Mouse (Mus musculus): Measurements from ENCODE around the gene Epha4. TPM values are rescaled to one million over a fixed set of nuclear protein-coding genes. Genes with fewer than 3 reads are reported as not detected.
A peak's percentile ranks its signal among the peaks of the same experiment; 100 is the strongest.

Gene Epha4
- total and polyA plus RNA-seq, 3 experiments, result 3.9 to 26.0 (median 13.0) TPM

- in situ Hi-C loops (cut with MboI; ENCODE audit: low pct_ligation_motif_present, low pct_unique_long_range_greater_than_20kb, low sequenced_read_pairs) (no loop called here), dilution Hi-C loops (cut with MboI; ENCODE audit: extremely low pct_ligation_motif_present, extremely low pct_unique_long_range_greater_than_20kb, low sequenced_read_pairs) (no loop called here)
- Histone ChIP-seq H3K36me3 (replicated peaks in 1 of 2; ENCODE audit: control insufficient read depth in 1 of 2, insufficient read depth in 1 of 2, low read length in 1 of 2) (peaks cover 5% of the 10 kb centered on the region in 2 experiments), H3K9me3 (replicated peaks; ENCODE audit: low read length) (peaks cover 3% of the 10 kb centered on the region), H3K9ac (ENCODE audit: insufficient read depth, low read depth) (no peak overlapping the region), H3K4me3 (replicated peaks in 1 of 3; ENCODE audit: low read depth in 2 of 3, low read length in 2 of 3, poor library complexity in 1 of 3) (no peak overlapping the region), H3K4me1 (ENCODE audit: control insufficient read depth in 1 of 2, insufficient read depth in 2 of 2) (peaks cover 7 to 53% of the 10 kb centered on the region in 2 experiments), H3K79me2 (replicated peaks; ENCODE audit: control insufficient read depth, extremely low read depth, insufficient read depth, poor library complexity, severe bottlenecking) (no peaks in the 10 kb centered on the region), H3K27me3 (replicated peaks) (no peaks in the 10 kb centered on the region), H3K4me2 (ENCODE audit: insufficient read depth, low read depth, poor library complexity, severe bottlenecking) (peak overlapping the region; percentile 7; the same call in 1 of the 2 replicates), H3K27ac (ENCODE audit: insufficient read depth, low read depth) (peak overlapping the region; percentile 65; the same call in 1 of the 2 replicates)
- DNase-seq (ENCODE audit: extremely low read depth), result peak; percentile 91
- TF ChIP-seq NRF1 (IDR thresholded peaks at IDR 0.05; ENCODE audit: low read depth, low read length), result no peak
- TF ChIP-seq E2F4 (IDR thresholded peaks at IDR 0.05; ENCODE audit: insufficient replicate concordance, low read depth, low read length), result no peak
- TF ChIP-seq ZKSCAN1 (IDR thresholded peaks at IDR 0.05; ENCODE audit: borderline replicate concordance, low read depth, low read length), result no peak
- peak; percentile 89 for TF ChIP-seq IRF4 (IDR thresholded peaks at IDR 0.05; ENCODE audit: low read depth, low read length)
- no peak for TF ChIP-seq USF2 (conservative IDR thresholded peaks at IDR 0.05; ENCODE audit: low read depth, low read length)
- TF ChIP-seq MAX (IDR thresholded peaks at IDR 0.05; ENCODE audit: low read length), result no peak
- no peak for TF ChIP-seq MXI1 (IDR thresholded peaks at IDR 0.05; ENCODE audit: low read depth, low read length)
- TF ChIP-seq JUN (IDR thresholded peaks at IDR 0.05; ENCODE audit: insufficient read depth, low read depth, low read length), result peak; percentile 63; the same call in 1 of the 2 replicates
- peak; percentile 75 for TF ChIP-seq CHD2 (IDR thresholded peaks at IDR 0.05; ENCODE audit: low read length)
- no peak for TF ChIP-seq NELFE (IDR thresholded peaks at IDR 0.05; ENCODE audit: low read depth, low read length)
- TF ChIP-seq MYC (IDR thresholded peaks at IDR 0.05; ENCODE audit: low read depth, low read length), result no peak
- TF ChIP-seq BHLHE40 (IDR thresholded peaks at IDR 0.05; ENCODE audit: low read depth, low read length), result peak; percentile 33
- TF ChIP-seq ETS1 (conservative IDR thresholded peaks at IDR 0.05; ENCODE audit: low read depth, low read length), result peak; percentile 79
- 0 out of 2 replicates have a peak, but pooled peaks have one; percentile 54 for TF ChIP-seq POLR2AphosphoS2 (IDR thresholded peaks at IDR 0.05; ENCODE audit: low read depth, low read length)
- TF ChIP-seq RCOR1 (conservative IDR thresholded peaks at IDR 0.05; ENCODE audit: low read depth, low read length), result 0 out of 2 replicates have a peak, but pooled peaks have one; percentile 74
- peak; percentile 85 for TF ChIP-seq EP300 (IDR thresholded peaks at IDR 0.05; ENCODE audit: low read length)
- peak; percentile 70; the same call in 1 of the 2 replicates for TF ChIP-seq MAFK (IDR thresholded peaks at IDR 0.05; ENCODE audit: insufficient replicate concordance, low read length)
- peak; percentile 78 for TF ChIP-seq MEF2A (IDR thresholded peaks at IDR 0.05; ENCODE audit: borderline replicate concordance, low read depth, low read length)
- peak; percentile 29; the same call in 1 of the 2 replicates for TF ChIP-seq ZNF384 (IDR thresholded peaks at IDR 0.05; ENCODE audit: low read depth, low read length)
- TF ChIP-seq ELF1 (IDR thresholded peaks at IDR 0.05; ENCODE audit: low read depth, low read length), result peak; percentile 20; the same call in 1 of the 2 replicates
- TF ChIP-seq RAD21 (IDR thresholded peaks at IDR 0.05; ENCODE audit: low read depth, low read length), result no peak
- TF ChIP-seq TCF12 (IDR thresholded peaks at IDR 0.05; ENCODE audit: low read depth, low read length), result peak; percentile 59
- TF ChIP-seq JUND (conservative IDR thresholded peaks at IDR 0.05; ENCODE audit: low read depth, low read length), result peak; percentile 74
These were observed 149.0 kb downstream of the Epha4 start for GRCm38 (mm10) chr1:77365850-77366249.
